Mouse (Mus musculus) left cerebral cortex, adult 8-10 months (tissue): ENCODE measurements around the gene Zfyve28. TPM values are rescaled to one million over a fixed set of nuclear protein-coding genes. Genes with fewer than 3 reads are reported as not detected.

ENCODE experiments used
- DNase-seq, 2 experiments: peaks; one replicate each; pipeline ENCODE4 v3.0.0; 2022; ENCODE audit warnings: low spot score in 2 of 2
- total RNA-seq, 4 experiments: library from RNA; stranded (reverse); gene quantifications; 2 replicates each; pipeline ENCODE4 v1.2.4; 2022

The Zfyve28 gene
- total RNA-seq, 4 experiments from 2014 or later = 57.7 to 68.9 (median 59.1) TPM

GRCm38 (mm10) chr5:34287001-34287837, 1.0 kb downstream of the Zfyve28 start:
- peak in 1 of 2 experiments; percentile 20 for DNase-seq

GRCm38 (mm10) chr5:34286516-34286915, 1.7 kb downstream of the Zfyve28 start:
- DNase-seq = peak in 1 of 2 experiments; percentile 21

- DNase-seq = no peak
Measured at GRCm38 (mm10) chr5:34285285-34285684, 3.0 kb downstream of the Zfyve28 start.

- DNase-seq = no peak
Measured at GRCm38 (mm10) chr5:34284156-34284750, 4.0 kb downstream of the Zfyve28 start.

- DNase-seq = no peak
Measured at GRCm38 (mm10) chr5:34283355-34283754, 4.9 kb downstream of the Zfyve28 start.

GRCm38 (mm10) chr5:34280976-34281375, 7.3 kb downstream of the Zfyve28 start:
- peak in 1 of 2 experiments; percentile 45 for DNase-seq

- no peak for DNase-seq
Measured at GRCm38 (mm10) chr5:34279214-34279613, 9.0 kb downstream of the Zfyve28 start.

- no peak for DNase-seq
Measured at GRCm38 (mm10) chr5:34278058-34278457, 10.2 kb downstream of the Zfyve28 start.

GRCm38 (mm10) chr5:34276746-34277145, 11.5 kb downstream of the Zfyve28 start:
- peak in 1 of 2 experiments; percentile 81 for DNase-seq

GRCm38 (mm10) chr5:34276191-34276590, 12.1 kb downstream of the Zfyve28 start:
- no peak for DNase-seq

GRCm38 (mm10) chr5:34274676-34275293, 13.5 kb downstream of the Zfyve28 start:
- DNase-seq = no peak

GRCm38 (mm10) chr5:34274268-34274667, 14.0 kb downstream of the Zfyve28 start:
- DNase-seq = no peak

GRCm38 (mm10) chr5:34273251-34273681, 15.0 kb downstream of the Zfyve28 start:
- DNase-seq = no peak

- DNase-seq = no peak
Measured at GRCm38 (mm10) chr5:34271743-34272142, 16.5 kb downstream of the Zfyve28 start.

GRCm38 (mm10) chr5:34269921-34270465, 18.3 kb downstream of the Zfyve28 start:
- DNase-seq = no peak

- no peak for DNase-seq
Measured at GRCm38 (mm10) chr5:34269197-34269920, 18.9 kb downstream of the Zfyve28 start.

- no peak for DNase-seq
Measured at GRCm38 (mm10) chr5:34266065-34266464, 22.2 kb downstream of the Zfyve28 start.

GRCm38 (mm10) chr5:34259172-34259816, 29.0 kb downstream of the Zfyve28 start:
- DNase-seq = no peak

- DNase-seq = no peak
Measured at GRCm38 (mm10) chr5:34255189-34255588, 33.1 kb downstream of the Zfyve28 start.

- no peak for DNase-seq
Measured at GRCm38 (mm10) chr5:34254309-34254708, 33.9 kb downstream of the Zfyve28 start.
